Mouse (Mus musculus) layer of hippocampus, adult 11-12 months (tissue): ENCODE results near the gene Ifit3b.
"Not testable (repeated sequence)": the region's sequence is repeated elsewhere in the genome, so short reads cannot be mapped to it uniquely, and the experiment has no call there.

Source experiments
- DNase-seq: peaks from one replicate; pipeline ENCODE4 v3.0.0; 2022; ENCODE audit warnings: low spot score

Ifit3b gene

GRCm38 (mm10) chr19:34610118-34610517 is 2.3 kb downstream of the Ifit3b start:
- DNase-seq: not testable (repeated sequence)

GRCm38 (mm10) chr19:34612243-34613001 is 4.7 kb downstream of the Ifit3b start:
- DNase-seq: not testable (repeated sequence)

- no peak for DNase-seq
Observed at GRCm38 (mm10) chr19:34620871-34621270, 13.1 kb downstream of the Ifit3b start.

GRCm38 (mm10) chr19:34623781-34624180 is 16.0 kb downstream of the Ifit3b start:
- no peak for DNase-seq

- DNase-seq: no peak
Observed at GRCm38 (mm10) chr19:34624663-34625062, 16.9 kb downstream of the Ifit3b start.

GRCm38 (mm10) chr19:34627496-34627895 is 19.7 kb downstream of the Ifit3b start:
- DNase-seq: no peak

- DNase-seq: no peak
Observed at GRCm38 (mm10) chr19:34631487-34631886, 23.7 kb downstream of the Ifit3b start.

- no peak for DNase-seq
Observed at GRCm38 (mm10) chr19:34633484-34633883, 25.7 kb downstream of the Ifit3b start.

- DNase-seq: peak; percentile 77
Observed at GRCm38 (mm10) chr19:34636933-34637557, 29.3 kb downstream of the Ifit3b start.

GRCm38 (mm10) chr19:34640623-34641022 is 32.9 kb downstream of the Ifit3b start, which contains the start of the genes Ifit1bl2 and Ifit1:
TSS of gene Ifit1bl2 (minus strand) at chr19:34640743.
TSS of gene Ifit1 (plus strand) at chr19:34640871.
- DNase-seq: no peak

GRCm38 (mm10) chr19:34642616-34643015 is 34.8 kb downstream of the Ifit3b start:
- DNase-seq: no peak

- not testable (repeated sequence) for DNase-seq
Observed at GRCm38 (mm10) chr19:34647630-34648029, 39.9 kb downstream of the Ifit3b start.

GRCm38 (mm10) chr19:34650276-34650675 is 42.5 kb downstream of the Ifit3b start:
- DNase-seq: no peak

GRCm38 (mm10) chr19:34650997-34651396 is 43.2 kb downstream of the Ifit3b start:
- no peak for DNase-seq

GRCm38 (mm10) chr19:34655227-34655805 is 47.5 kb downstream of the Ifit3b start:
- no peak for DNase-seq

- DNase-seq: no peak
Observed at GRCm38 (mm10) chr19:34656511-34657298, 48.9 kb downstream of the Ifit3b start.

GRCm38 (mm10) chr19:34662067-34662507 is 54.3 kb downstream of the Ifit3b start:
- peak; percentile 59 for DNase-seq

- no peak for DNase-seq
Observed at GRCm38 (mm10) chr19:34662740-34663139, 55.0 kb downstream of the Ifit3b start.
